Mouse (Mus musculus): ENCODE measurements at regions not wholly inside any gene's neighbourhood (a gene's known extent, or its start where the extent isn't known, plus 50 kb on each side); places are given as distances from the start of the nearest gene placed in this dataset.

GRCm38 (mm10) chr1:147217965-147218364, 723.4 kb downstream of the Brinp3 start:
- no peak overlapping the region for H3K9ac ChIP-seq (ENCODE audit: low read length)
- whole genome bisulfite sequencing = 45% methylated on average over 2 of the region's 2 CpGs
- ATAC-seq (ENCODE audit: low FRiP score, low TSS enrichment) (no peak), DNase-seq (ENCODE audit: low spot score) (no peak)
- H3K36me3 ChIP-seq (ENCODE audit: control insufficient read depth, insufficient read depth, low read length) = no peaks in the 10 kb centered on the region
- no peaks in the 10 kb centered on the region for H3K9me3 ChIP-seq (ENCODE audit: control insufficient read depth, low read length)
- no peak overlapping the region for H3K27ac ChIP-seq (replicated peaks)
- H3K4me3 ChIP-seq (ENCODE audit: low read depth, low read length) = no peak overlapping the region
- no peaks in the 10 kb centered on the region for H3K4me1 ChIP-seq (replicated peaks; ENCODE audit: control insufficient read depth, insufficient read depth)
- H3K27me3 ChIP-seq (ENCODE audit: control insufficient read depth, insufficient read depth, low read length) = no peaks in the 10 kb centered on the region
- H3K4me2 ChIP-seq (replicated peaks; ENCODE audit: low read depth) = no peak overlapping the region
- TF ChIP-seq CTCF (IDR thresholded peaks at IDR 0.05; ENCODE audit: low read depth) (no peak), EP300 (optimal IDR thresholded peaks at IDR 0.05) (no peak)

GRCm38 (mm10) chr1:147219438-147219837, 724.9 kb downstream of the Brinp3 start:
- DNase-seq (ENCODE audit: low spot score) (no peak), ATAC-seq (ENCODE audit: low FRiP score, low TSS enrichment) (no peak)
- whole genome bisulfite sequencing = 82% methylated on average over 2 of the region's 2 CpGs
- H3K4me3 ChIP-seq (ENCODE audit: low read depth, low read length) = no peak overlapping the region
- no peak overlapping the region for H3K27ac ChIP-seq (replicated peaks)
- no peaks in the 10 kb centered on the region for H3K27me3 ChIP-seq (ENCODE audit: control insufficient read depth, insufficient read depth, low read length)
- H3K9ac ChIP-seq (ENCODE audit: low read length) = no peak overlapping the region
- TF ChIP-seq CTCF (IDR thresholded peaks at IDR 0.05; ENCODE audit: low read depth) (no peak), EP300 (optimal IDR thresholded peaks at IDR 0.05) (no peak)
- no peak overlapping the region for H3K4me2 ChIP-seq (replicated peaks; ENCODE audit: low read depth)
- H3K4me1 ChIP-seq (replicated peaks; ENCODE audit: control insufficient read depth, insufficient read depth) = no peaks in the 10 kb centered on the region
- no peaks in the 10 kb centered on the region for H3K9me3 ChIP-seq (ENCODE audit: control insufficient read depth, low read length)
- H3K36me3 ChIP-seq (ENCODE audit: control insufficient read depth, insufficient read depth, low read length) = no peaks in the 10 kb centered on the region

DNA sequence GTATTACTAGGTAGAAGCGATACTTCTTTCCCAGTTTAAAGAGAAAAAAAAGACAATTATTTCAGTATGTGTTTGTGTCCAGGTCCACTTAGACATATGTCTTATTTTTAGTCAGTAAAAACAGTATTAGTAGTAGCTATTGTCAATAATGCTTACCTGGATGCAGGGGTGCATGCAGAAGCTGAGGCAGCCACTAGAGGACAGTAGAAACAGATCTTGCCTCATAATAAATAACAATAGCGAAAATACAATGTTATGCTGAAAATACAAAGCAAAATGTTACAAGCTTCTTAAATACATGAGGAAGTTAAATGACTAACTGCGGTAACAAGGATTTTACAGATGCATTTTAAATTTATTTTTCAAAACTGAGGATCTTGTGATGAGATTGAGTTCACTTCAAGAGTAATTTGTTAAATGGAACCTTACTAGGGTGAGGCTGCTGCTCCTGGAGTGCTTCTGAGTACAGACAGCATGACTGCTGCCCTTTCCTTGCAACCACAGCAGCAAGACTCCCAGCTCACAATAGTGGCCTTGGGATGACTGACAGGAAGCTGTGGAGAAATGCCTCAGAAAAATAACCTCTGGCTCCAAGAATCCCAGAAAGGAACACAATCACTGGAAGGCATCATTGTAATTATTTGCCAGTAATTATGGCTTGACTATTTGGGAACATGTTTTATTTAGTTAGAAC, 728.8 kb downstream of the Brinp3 start:
- DNase-seq (ENCODE audit: low spot score) (no peak), ATAC-seq (ENCODE audit: low FRiP score, low TSS enrichment) (no peak)
- Histone ChIP-seq H3K9me3 (ENCODE audit: control insufficient read depth, low read length) (no peaks in the 10 kb centered on the region), H3K27me3 (ENCODE audit: control insufficient read depth, insufficient read depth, low read length) (no peaks in the 10 kb centered on the region), H3K36me3 (ENCODE audit: control insufficient read depth, insufficient read depth, low read length) (no peaks in the 10 kb centered on the region), H3K27ac (replicated peaks) (no peak overlapping the region), H3K9ac (ENCODE audit: low read length) (no peak overlapping the region), H3K4me1 (replicated peaks; ENCODE audit: control insufficient read depth, insufficient read depth) (no peaks in the 10 kb centered on the region), H3K4me3 (ENCODE audit: low read depth, low read length) (no peak overlapping the region), H3K4me2 (replicated peaks; ENCODE audit: low read depth) (no peak overlapping the region)
- whole genome bisulfite sequencing = 74% methylated on average over 3 of the region's 3 CpGs
- TF ChIP-seq CTCF (IDR thresholded peaks at IDR 0.05; ENCODE audit: low read depth) (peak; percentile 64), EP300 (optimal IDR thresholded peaks at IDR 0.05) (no peak)

GRCm38 (mm10) chr1:147237565-147237964, 743.0 kb downstream of the Brinp3 start:
- no peak for TF ChIP-seq EP300 (optimal IDR thresholded peaks at IDR 0.05)
- TF ChIP-seq CTCF (IDR thresholded peaks at IDR 0.05; ENCODE audit: low read depth) = no peak
- WGBS = 69% methylated on average over 3 of the region's 3 CpGs
- DNase-seq (ENCODE audit: low spot score) (no peak), ATAC-seq (ENCODE audit: low FRiP score, low TSS enrichment) (no peak)
- H3K36me3 ChIP-seq (ENCODE audit: control insufficient read depth, insufficient read depth, low read length) = no peaks in the 10 kb centered on the region
- no peak overlapping the region for H3K27ac ChIP-seq (replicated peaks)
- no peaks in the 10 kb centered on the region for H3K4me1 ChIP-seq (replicated peaks; ENCODE audit: control insufficient read depth, insufficient read depth)
- no peak overlapping the region for H3K9ac ChIP-seq (ENCODE audit: low read length)
- no peaks in the 10 kb centered on the region for H3K27me3 ChIP-seq (ENCODE audit: control insufficient read depth, insufficient read depth, low read length)
- no peaks in the 10 kb centered on the region for H3K9me3 ChIP-seq (ENCODE audit: control insufficient read depth, low read length)
- no peak overlapping the region for H3K4me3 ChIP-seq (ENCODE audit: low read depth, low read length)
- no peak overlapping the region for H3K4me2 ChIP-seq (replicated peaks; ENCODE audit: low read depth)

DNA sequence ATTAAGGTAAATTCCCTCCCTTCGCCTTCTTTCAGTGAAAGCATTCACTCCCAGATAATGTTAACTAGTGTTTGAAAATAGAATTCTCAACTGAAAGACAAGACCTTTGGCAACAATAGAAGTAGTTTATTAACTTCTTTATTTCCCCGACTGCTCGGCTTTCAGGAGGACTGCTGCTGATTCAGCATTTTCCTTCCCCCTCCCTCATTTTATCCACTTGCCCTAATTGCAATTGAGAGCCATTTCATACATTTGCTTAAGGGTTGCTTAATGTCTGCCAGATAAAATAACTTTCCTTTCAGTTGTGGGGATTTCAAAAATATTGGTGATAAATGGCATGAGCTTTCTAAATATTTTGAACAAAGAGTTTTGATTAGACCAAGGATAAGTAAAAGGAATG, 744.5 kb downstream of the Brinp3 start:
- no peaks in the 10 kb centered on the region for H3K27me3 ChIP-seq (ENCODE audit: control insufficient read depth, insufficient read depth, low read length)
- H3K4me2 ChIP-seq (replicated peaks; ENCODE audit: low read depth) = no peak overlapping the region
- DNase-seq (ENCODE audit: low spot score) (no peak), ATAC-seq (ENCODE audit: low FRiP score, low TSS enrichment) (no peak)
- H3K4me1 ChIP-seq (replicated peaks; ENCODE audit: control insufficient read depth, insufficient read depth) = no peaks in the 10 kb centered on the region
- H3K36me3 ChIP-seq (ENCODE audit: control insufficient read depth, insufficient read depth, low read length) = no peaks in the 10 kb centered on the region
- H3K27ac ChIP-seq (replicated peaks) = no peak overlapping the region
- 64% methylated on average over 3 of the region's 3 CpGs for WGBS
- H3K9ac ChIP-seq (ENCODE audit: low read length) = no peak overlapping the region
- no peak for TF ChIP-seq EP300 (optimal IDR thresholded peaks at IDR 0.05)
- TF ChIP-seq CTCF (IDR thresholded peaks at IDR 0.05; ENCODE audit: low read depth) = no peak
- H3K4me3 ChIP-seq (ENCODE audit: low read depth, low read length) = no peak overlapping the region
- no peaks in the 10 kb centered on the region for H3K9me3 ChIP-seq (ENCODE audit: control insufficient read depth, low read length)

- no peak overlapping the region for H3K27ac ChIP-seq (replicated peaks)
- no peaks in the 10 kb centered on the region for H3K4me1 ChIP-seq (replicated peaks; ENCODE audit: control insufficient read depth, insufficient read depth)
- H3K9ac ChIP-seq (ENCODE audit: low read length) = no peak overlapping the region
- no peak for DNase-seq (ENCODE audit: low spot score)
- no peak overlapping the region for H3K4me3 ChIP-seq (ENCODE audit: low read depth, low read length)
- WGBS = 70% methylated on average over 1 of the region's 1 CpGs
- no peaks in the 10 kb centered on the region for H3K36me3 ChIP-seq (ENCODE audit: control insufficient read depth, insufficient read depth, low read length)
- H3K27me3 ChIP-seq (ENCODE audit: control insufficient read depth, insufficient read depth, low read length) = no peaks in the 10 kb centered on the region
- H3K9me3 ChIP-seq (ENCODE audit: control insufficient read depth, low read length) = no peaks in the 10 kb centered on the region
- ATAC-seq (ENCODE audit: low FRiP score, low TSS enrichment) = no peak
- H3K4me2 ChIP-seq (replicated peaks; ENCODE audit: low read depth) = no peak overlapping the region
- TF ChIP-seq EP300 (optimal IDR thresholded peaks at IDR 0.05) (no peak), CTCF (IDR thresholded peaks at IDR 0.05; ENCODE audit: low read depth) (no peak)
Observed at GRCm38 (mm10) chr1:147273324-147273723, 778.8 kb downstream of the Brinp3 start.
